Mouse (Mus musculus): ENCODE measurements around the gene Slc22a18. TPM values are rescaled to one million over a fixed set of nuclear protein-coding genes. Genes with fewer than 3 reads are reported as not detected.

Slc22a18 gene
- total and polyA plus RNA-seq, 3 experiments: 0.48 to 2.0 (median 0.76) TPM

GRCm38 (mm10) chr7:143460217-143460834, 13.2 kb upstream of the Slc22a18 start:
- H3K4me3 ChIP-seq (replicated peaks in 1 of 3; ENCODE audit: low read depth in 2 of 3, low read length in 2 of 3, poor library complexity in 1 of 3): no peak overlapping the region

GRCm38 (mm10) chr7:143460874-143461273, 12.7 kb upstream of the Slc22a18 start, which contains the start of gene Cdkn1c:
Gene Cdkn1c, minus strand, starts transcription at chr7:143461050.
- Histone ChIP-seq H3K9me3 (replicated peaks; ENCODE audit: low read length) (peaks cover 34% of the 10 kb centered on the region), H3K4me2 (ENCODE audit: insufficient read depth, low read depth, poor library complexity, severe bottlenecking) (no peak within 1 kb of the TSS), H3K4me1 (ENCODE audit: control insufficient read depth in 1 of 2, insufficient read depth in 2 of 2) (no peaks in the 10 kb centered on the region), H3K27ac (ENCODE audit: insufficient read depth, low read depth) (no peak within 1 kb of the TSS), H3K36me3 (replicated peaks in 1 of 2; ENCODE audit: control insufficient read depth in 1 of 2, insufficient read depth in 1 of 2, low read length in 1 of 2) (no peaks in the 10 kb centered on the region), H3K27me3 (replicated peaks) (peaks cover 13% of the 10 kb centered on the region), H3K9ac (ENCODE audit: insufficient read depth, low read depth) (no peak within 1 kb of the TSS), H3K79me2 (replicated peaks; ENCODE audit: control insufficient read depth, extremely low read depth, insufficient read depth, poor library complexity, severe bottlenecking) (no peaks in the 10 kb centered on the region), H3K4me3 (replicated peaks in 1 of 3; ENCODE audit: low read depth in 2 of 3, low read length in 2 of 3, poor library complexity in 1 of 3) (no peak within 1 kb of the TSS)
- TF ChIP-seq ZC3H11A (IDR thresholded peaks at IDR 0.05; ENCODE audit: low read depth, low read length) (no peak), HCFC1 (IDR thresholded peaks at IDR 0.05; ENCODE audit: low read depth, low read length) (no peak), SMC3 (IDR thresholded peaks at IDR 0.05; ENCODE audit: low read depth, low read length) (no peak), ETS1 (conservative IDR thresholded peaks at IDR 0.05; ENCODE audit: low read depth, low read length) (no peak), POLR2AphosphoS2 (IDR thresholded peaks at IDR 0.05; ENCODE audit: low read depth, low read length) (no peak), MEF2A (IDR thresholded peaks at IDR 0.05; ENCODE audit: borderline replicate concordance, low read depth, low read length) (no peak), KAT2A (IDR thresholded peaks at IDR 0.05; ENCODE audit: insufficient replicate concordance, low read length) (no peak), PAX5 (IDR thresholded peaks at IDR 0.05; ENCODE audit: low read length) (no peak), EP300 (IDR thresholded peaks at IDR 0.05; ENCODE audit: low read length) (no peak)
- dilution Hi-C loops (cut with MboI; ENCODE audit: extremely low pct_ligation_motif_present, extremely low pct_unique_long_range_greater_than_20kb, low sequenced_read_pairs): no loop called here
- in situ Hi-C loops (cut with MboI; ENCODE audit: low pct_ligation_motif_present, low pct_unique_long_range_greater_than_20kb, low sequenced_read_pairs): no loop called here
- DNase-seq (ENCODE audit: extremely low read depth): no peak

More at GRCm38 (mm10) chr7:143460217-143460834, 13.2 kb upstream of the Slc22a18 start:
- Histone ChIP-seq H3K27me3 (replicated peaks) (peaks cover 14% of the 10 kb centered on the region), H3K27ac (ENCODE audit: insufficient read depth, low read depth) (no peak overlapping the region), H3K4me2 (ENCODE audit: insufficient read depth, low read depth, poor library complexity, severe bottlenecking) (no peak overlapping the region), H3K9me3 (replicated peaks; ENCODE audit: low read length) (peaks cover 32% of the 10 kb centered on the region), H3K79me2 (replicated peaks; ENCODE audit: control insufficient read depth, extremely low read depth, insufficient read depth, poor library complexity, severe bottlenecking) (no peaks in the 10 kb centered on the region), H3K9ac (ENCODE audit: insufficient read depth, low read depth) (no peak overlapping the region), H3K36me3 (replicated peaks in 1 of 2; ENCODE audit: control insufficient read depth in 1 of 2, insufficient read depth in 1 of 2, low read length in 1 of 2) (no peaks in the 10 kb centered on the region), H3K4me1 (ENCODE audit: control insufficient read depth in 1 of 2, insufficient read depth in 2 of 2) (peaks cover 0 to 2% of the 10 kb centered on the region in 2 experiments; a peak in 1 of 4 replicates)
- dilution Hi-C loops (cut with MboI; ENCODE audit: extremely low pct_ligation_motif_present, extremely low pct_unique_long_range_greater_than_20kb, low sequenced_read_pairs) (no loop called here), in situ Hi-C loops (cut with MboI; ENCODE audit: low pct_ligation_motif_present, low pct_unique_long_range_greater_than_20kb, low sequenced_read_pairs) (no loop called here)
- TF ChIP-seq ZKSCAN1 (IDR thresholded peaks at IDR 0.05; ENCODE audit: borderline replicate concordance, low read depth, low read length): no peak
- no peak for TF ChIP-seq ZMIZ1 (IDR thresholded peaks at IDR 0.05; ENCODE audit: low read depth, low read length)
- TF ChIP-seq CHD2 (IDR thresholded peaks at IDR 0.05; ENCODE audit: low read length): no peak
- no peak for TF ChIP-seq ETS1 (conservative IDR thresholded peaks at IDR 0.05; ENCODE audit: low read depth, low read length)
- TF ChIP-seq UBTF (IDR thresholded peaks at IDR 0.05; ENCODE audit: low read depth, low read length): no peak
- TF ChIP-seq SMC3 (IDR thresholded peaks at IDR 0.05; ENCODE audit: low read depth, low read length): no peak
- TF ChIP-seq BHLHE40 (IDR thresholded peaks at IDR 0.05; ENCODE audit: low read depth, low read length): no peak
- TF ChIP-seq GABPA (IDR thresholded peaks at IDR 0.05; ENCODE audit: insufficient replicate concordance, low read depth, low read length): no peak
- no peak for TF ChIP-seq KAT2A (IDR thresholded peaks at IDR 0.05; ENCODE audit: insufficient replicate concordance, low read length)
- no peak for DNase-seq (ENCODE audit: extremely low read depth)
